Mouse (Mus musculus): ENCODE measurements around the gene Chp2.

Chp2 gene

GRCm38 (mm10) chr7:122219315-122219801, at the start of gene Chp2:
TSS of gene Chp2 (plus strand) at chr7:122219496.
- no peak for DNase-seq (ENCODE audit: low read depth, low spot score)

GRCm38 (mm10) chr7:122170705-122171104, 48.6 kb upstream of the Chp2 start:
- no peak for DNase-seq (ENCODE audit: low read depth, low spot score)

GRCm38 (mm10) chr7:122171613-122172012, 47.7 kb upstream of the Chp2 start:
- DNase-seq (ENCODE audit: low read depth, low spot score) = no peak

GRCm38 (mm10) chr7:122180720-122181119, 38.6 kb upstream of the Chp2 start:
- no peak for DNase-seq (ENCODE audit: low read depth, low spot score)

GRCm38 (mm10) chr7:122184569-122184968, 34.7 kb upstream of the Chp2 start:
- DNase-seq (ENCODE audit: low read depth, low spot score) = no peak

GRCm38 (mm10) chr7:122186043-122186442, 33.3 kb upstream of the Chp2 start, which contains the start of gene Ern2:
TSS of gene Ern2 (minus strand) at chr7:122186207.
- no peak for DNase-seq (ENCODE audit: low read depth, low spot score)

- peak; percentile 65 for DNase-seq (ENCODE audit: low read depth, low spot score)
Observed at GRCm38 (mm10) chr7:122189484-122189883, 29.8 kb upstream of the Chp2 start.

GRCm38 (mm10) chr7:122191097-122191496, 28.2 kb upstream of the Chp2 start:
- DNase-seq (ENCODE audit: low read depth, low spot score) = no peak

GRCm38 (mm10) chr7:122193919-122194318, 25.4 kb upstream of the Chp2 start:
- DNase-seq (ENCODE audit: low read depth, low spot score) = no peak

GRCm38 (mm10) chr7:122196771-122197170, 22.5 kb upstream of the Chp2 start:
- no peak for DNase-seq (ENCODE audit: low read depth, low spot score)

GRCm38 (mm10) chr7:122197306-122197705, 22.0 kb upstream of the Chp2 start:
- DNase-seq (ENCODE audit: low read depth, low spot score) = peak; percentile 62

GRCm38 (mm10) chr7:122199296-122199695, 20.0 kb upstream of the Chp2 start:
- peak; percentile 48 for DNase-seq (ENCODE audit: low read depth, low spot score)

GRCm38 (mm10) chr7:122203936-122204335, 15.4 kb upstream of the Chp2 start:
- no peak for DNase-seq (ENCODE audit: low read depth, low spot score)

GRCm38 (mm10) chr7:122206121-122206520, 13.2 kb upstream of the Chp2 start:
- no peak for DNase-seq (ENCODE audit: low read depth, low spot score)

GRCm38 (mm10) chr7:122208276-122209021, 10.8 kb upstream of the Chp2 start:
- no peak for DNase-seq (ENCODE audit: low read depth, low spot score)

- DNase-seq (ENCODE audit: low read depth, low spot score) = no peak
Observed at GRCm38 (mm10) chr7:122226020-122226742, 6.9 kb downstream of the Chp2 start.

GRCm38 (mm10) chr7:122226744-122227143, 7.4 kb downstream of the Chp2 start:
- no peak for DNase-seq (ENCODE audit: low read depth, low spot score)

GRCm38 (mm10) chr7:122229306-122229705, 10.0 kb downstream of the Chp2 start:
- no peak for DNase-seq (ENCODE audit: low read depth, low spot score)

- no peak for DNase-seq (ENCODE audit: low read depth, low spot score)
Observed at GRCm38 (mm10) chr7:122229916-122230315, 10.6 kb downstream of the Chp2 start.

- no peak for DNase-seq (ENCODE audit: low read depth, low spot score)
Observed at GRCm38 (mm10) chr7:122230866-122231265, 11.6 kb downstream of the Chp2 start.

- DNase-seq (ENCODE audit: low read depth, low spot score) = no peak
Observed at GRCm38 (mm10) chr7:122238939-122239338, 19.6 kb downstream of the Chp2 start.

GRCm38 (mm10) chr7:122240413-122241119, 21.3 kb downstream of the Chp2 start:
- DNase-seq (ENCODE audit: low read depth, low spot score) = no peak

All from mesoderm, embryonic 11.5 days (tissue).